Mouse (Mus musculus) neural tube, embryonic 12.5 days (tissue): ENCODE data around the gene Epha1. TPM values are rescaled to one million over a fixed set of nuclear protein-coding genes. Genes with fewer than 3 reads are reported as not detected.

Experiments
- polyA plus RNA-seq: library from polyadenylated mRNA; unstranded; fragments of >200 nt; fragmentation: Nextera tagmentation; extraction: Ambion mirVana; gene quantifications from 2 replicates; pipeline ENCODE4 v1.2.1, GENCODE M21; 2016

The Epha1 gene
- polyA plus RNA-seq, 1 experiment from 2014 or later = 0.96 TPM

Other genes starting within 250 kb of the Epha1 start
- not detected in 2 replicates for gene Tas2r139, start 232.3 kb downstream of the Epha1 start, polyA plus RNA-seq
- not detected in 2 replicates for gene Tas2r144, start 157.9 kb downstream of the Epha1 start, polyA plus RNA-seq
- 16.3 and 17.3 TPM in 2 replicates for gene Gstk1, start 127.3 kb downstream of the Epha1 start, polyA plus RNA-seq
- gene Tmem139, start 111.3 kb downstream of the Epha1 start, polyA plus RNA-seq = 0.44 and 0.70 TPM in 2 replicates
- 57.2 and 58.8 TPM in 2 replicates for gene Casp2, start 108.3 kb downstream of the Epha1 start, polyA plus RNA-seq
- gene Clcn1, start 86.6 kb downstream of the Epha1 start, polyA plus RNA-seq = 1.5 and 1.9 TPM in 2 replicates
- gene Fam131b, start 48.6 kb downstream of the Epha1 start, polyA plus RNA-seq = 6.4 and 6.5 TPM in 2 replicates
- 71.4 and 77.5 TPM in 2 replicates for gene Zyx, start 23.6 kb downstream of the Epha1 start, polyA plus RNA-seq
- gene Tas2r143, start 27.0 kb upstream of the Epha1 start, polyA plus RNA-seq = not detected in 2 replicates
- gene Tas2r135, start 32.2 kb upstream of the Epha1 start, polyA plus RNA-seq = not detected in 2 replicates
- not detected in 2 replicates for gene Tas2r126, start 61.3 kb upstream of the Epha1 start, polyA plus RNA-seq
- gene Olfr458, start 91.9 kb upstream of the Epha1 start, polyA plus RNA-seq = not detected in 2 replicates
- gene Olfr457, start 103.1 kb upstream of the Epha1 start, polyA plus RNA-seq = not detected in 2 replicates
- not detected in 2 replicates for gene Olfr456, start 113.9 kb upstream of the Epha1 start, polyA plus RNA-seq
- not detected in 2 replicates for gene Olfr455, start 174.3 kb upstream of the Epha1 start, polyA plus RNA-seq
- not detected in 2 replicates for gene Tcaf3, start 224.4 kb upstream of the Epha1 start, polyA plus RNA-seq